Mouse (Mus musculus) liver, adult 2 months (tissue): ENCODE data around the gene Tent5c.

Experiments used
- CTCF ChIP-seq: fragments of 200-500 bp; IDR thresholded peaks from 2 replicates; pipeline ENCODE4 v1.5.1; 2011; ENCODE audit warnings: low read depth, low read length, control low read depth
- POLR2A ChIP-seq: fragments of 200-500 bp; IDR thresholded peaks from 2 replicates; pipeline ENCODE4 v1.6.1; 2011; ENCODE audit warnings: low read length, control low read depth; ENCODE audit not compliant: insufficient read depth; ENCODE audit errors: extremely low read depth

DNA sequence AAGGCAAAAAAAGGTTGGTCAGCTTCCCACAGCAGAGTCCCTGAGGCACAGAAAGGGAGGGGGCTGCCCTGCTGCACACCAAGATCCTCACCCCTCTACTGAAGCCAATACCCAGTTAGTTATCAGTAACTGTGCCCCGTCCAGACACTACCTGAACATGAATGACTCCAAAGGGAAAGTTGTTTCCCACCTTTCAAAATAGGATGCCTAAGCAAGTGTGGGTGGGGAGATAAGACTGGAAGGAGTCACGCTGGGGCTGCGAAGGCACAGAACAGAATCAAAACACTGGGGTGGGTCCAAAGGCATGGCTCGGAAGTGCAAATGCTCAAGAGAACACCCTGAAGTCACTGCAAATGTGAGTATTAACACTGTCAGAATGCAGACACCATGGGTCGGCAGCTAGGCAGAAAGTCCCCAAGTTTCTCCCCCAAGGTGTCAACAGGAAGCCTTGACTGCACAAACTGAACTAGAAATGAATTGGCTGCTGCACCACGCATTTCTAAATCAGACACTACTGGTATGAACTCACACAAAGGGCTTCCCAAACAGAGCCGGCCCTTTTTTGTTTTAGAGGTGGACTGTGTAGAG, 6.7 kb downstream of the Tent5c start:
- no peak for TF ChIP-seq POLR2A
- TF ChIP-seq CTCF = no peak
